Mouse (Mus musculus) kidney, adult 11 months (tissue): ENCODE results near the gene Ninl.

Source experiments
- DNase-seq: peaks from one replicate; pipeline ENCODE4 v3.0.0; 2022

Gene Ninl

GRCm38 (mm10) chr2:150902347-150902746 lies 136.8 kb downstream of the Ninl start:
- no peak for DNase-seq

- DNase-seq: no peak
These were observed 138.8 kb downstream of the Ninl start for GRCm38 (mm10) chr2:150900341-150900740.

GRCm38 (mm10) chr2:150895691-150896252 lies 143.4 kb downstream of the Ninl start:
- DNase-seq: no peak

GRCm38 (mm10) chr2:150894617-150895267 lies 144.4 kb downstream of the Ninl start:
- DNase-seq: no peak

- DNase-seq: no peak
These were observed 151.8 kb downstream of the Ninl start for GRCm38 (mm10) chr2:150887370-150887769.

GRCm38 (mm10) chr2:150886315-150886714 lies 152.9 kb downstream of the Ninl start:
- DNase-seq: no peak

GRCm38 (mm10) chr2:150885814-150886213 lies 153.4 kb downstream of the Ninl start:
- no peak for DNase-seq

GRCm38 (mm10) chr2:150884779-150885110 lies 154.4 kb downstream of the Ninl start:
- no peak for DNase-seq
